Mouse (Mus musculus) c-Kit-negative CD71-positive TER-119-positive erythroid progenitor cells, embryonic 14.5 days (primary cell): ENCODE measurements at regions not wholly inside any gene's neighbourhood (a gene's known extent, or its start where the extent isn't known, plus 50 kb on each side); places are given as distances from the start of the nearest gene placed in this dataset.

Experiments used
- DNase-seq: peaks from one replicate; pipeline ENCODE4 v3.0.0-alpha.2; 2013; ENCODE audit warnings: low read depth, low spot score

- peak; percentile 4 for DNase-seq
Observed at GRCm38 (mm10) chr6:78899952-78900351, 431.3 kb upstream of the Reg3g start.

GRCm38 (mm10) chr6:78892730-78893129, 424.1 kb upstream of the Reg3g start:
- DNase-seq: no peak

DNA sequence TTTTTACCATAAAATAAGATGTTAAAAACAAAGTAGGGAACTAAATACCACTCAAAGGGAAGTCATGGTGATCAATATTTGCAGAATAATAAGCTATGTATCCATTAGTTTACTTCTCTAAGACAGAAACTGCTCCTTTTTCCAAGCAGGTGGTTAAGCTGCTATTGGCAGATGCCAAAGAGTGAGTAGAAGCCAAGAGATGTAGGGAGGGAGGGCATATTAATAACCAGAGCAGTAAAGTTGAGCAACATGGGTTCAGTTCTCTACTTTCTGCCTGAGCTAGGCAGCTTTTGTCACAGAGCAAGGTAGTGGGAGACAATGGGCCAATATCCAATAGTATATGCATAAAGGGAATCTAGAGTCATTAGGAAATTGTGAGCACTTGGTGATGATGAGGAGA, 394.4 kb upstream of the Reg3g start:
- DNase-seq: no peak

GRCm38 (mm10) chr6:78841261-78841660, 372.6 kb upstream of the Reg3g start:
- no peak for DNase-seq

GRCm38 (mm10) chr6:78825901-78826629, 357.4 kb upstream of the Reg3g start:
- no peak for DNase-seq

GRCm38 (mm10) chr6:78821251-78821650, 352.6 kb upstream of the Reg3g start:
- DNase-seq: no peak

DNA sequence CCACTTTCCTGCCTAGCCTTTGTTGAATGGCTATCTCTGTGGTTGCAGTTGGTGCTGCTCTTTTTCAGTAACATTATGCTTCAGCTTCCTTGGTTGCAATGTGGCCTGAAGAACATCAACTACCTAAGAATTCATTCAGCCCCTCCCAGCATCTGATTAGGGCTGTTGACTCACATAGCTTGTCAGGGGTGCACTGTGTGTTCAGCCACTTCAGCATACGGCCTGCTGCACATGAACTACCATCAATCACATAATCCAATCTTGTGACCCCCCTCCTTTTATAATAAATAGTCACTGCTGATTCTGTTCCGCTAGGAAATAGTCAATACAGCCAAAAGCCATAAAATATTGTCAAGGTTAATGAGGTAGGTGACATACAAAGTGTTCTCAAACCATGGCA, 328.3 kb upstream of the Reg3g start:
- no peak for DNase-seq

GRCm38 (mm10) chr6:78788972-78789371, 320.3 kb upstream of the Reg3g start:
- DNase-seq: no peak

GRCm38 (mm10) chr6:78757619-78758018, 288.9 kb upstream of the Reg3g start:
- peak; percentile 2 for DNase-seq
